Mouse (Mus musculus): ENCODE results near the gene Tas1r1. TPM values are rescaled to one million over a fixed set of nuclear protein-coding genes. Genes with fewer than 3 reads are reported as not detected.

The Tas1r1 gene
- under 1 TPM; 0.52 to 0.91 TPM for total RNA-seq (2021)
- long read RNA-seq, experiment 1, partial matches to known transcripts: 0 of 3 reads
- long read RNA-seq, experiment 1, other reads (novel, unspliced or antisense): 0 of 3 reads
- long read RNA-seq, experiment 2: 0 reads

GRCm38 (mm10) chr4:152038225-152038984 is at the start of gene Tas1r1:
Gene Tas1r1 (minus strand): TSS chr4:152038568.
- peak; percentile 53 for DNase-seq (ENCODE audit: low spot score)

- no peak for DNase-seq (ENCODE audit: low spot score)
Measured at GRCm38 (mm10) chr4:152088133-152088532, 49.8 kb upstream of the Tas1r1 start.

- no peak for DNase-seq (ENCODE audit: low spot score)
Measured at GRCm38 (mm10) chr4:152087211-152088081, 49.1 kb upstream of the Tas1r1 start.

GRCm38 (mm10) chr4:152086505-152087210 is 48.3 kb upstream of the Tas1r1 start:
- peak; percentile 32 for DNase-seq (ENCODE audit: low spot score)

- no peak for DNase-seq (ENCODE audit: low spot score)
Measured at GRCm38 (mm10) chr4:152084616-152085015, 46.2 kb upstream of the Tas1r1 start.

- peak; percentile 45 for DNase-seq (ENCODE audit: low spot score)
Measured at GRCm38 (mm10) chr4:152083611-152084220, 45.3 kb upstream of the Tas1r1 start.

- DNase-seq (ENCODE audit: low spot score): no peak
Measured at GRCm38 (mm10) chr4:152079931-152080330, 41.6 kb upstream of the Tas1r1 start.

- no peak for DNase-seq (ENCODE audit: low spot score)
Measured at GRCm38 (mm10) chr4:152079261-152079660, 40.9 kb upstream of the Tas1r1 start.

GRCm38 (mm10) chr4:152078105-152078530 is 39.8 kb upstream of the Tas1r1 start:
- DNase-seq (ENCODE audit: low spot score): peak; percentile 30

GRCm38 (mm10) chr4:152077191-152077590 is 38.8 kb upstream of the Tas1r1 start:
- no peak for DNase-seq (ENCODE audit: low spot score)

GRCm38 (mm10) chr4:152074548-152074947 is 36.2 kb upstream of the Tas1r1 start:
- DNase-seq (ENCODE audit: low spot score): no peak

GRCm38 (mm10) chr4:152073715-152074114 is 35.3 kb upstream of the Tas1r1 start:
- no peak for DNase-seq (ENCODE audit: low spot score)

- DNase-seq (ENCODE audit: low spot score): no peak
Measured at GRCm38 (mm10) chr4:152072655-152073054, 34.3 kb upstream of the Tas1r1 start.

- peak; percentile 56 for DNase-seq (ENCODE audit: low spot score)
Measured at GRCm38 (mm10) chr4:152072121-152072601, 33.8 kb upstream of the Tas1r1 start, which contains the start of gene Plekhg5. Gene Plekhg5 (plus strand): TSS chr4:152072498.

GRCm38 (mm10) chr4:152070494-152071396 is 32.4 kb upstream of the Tas1r1 start:
- DNase-seq (ENCODE audit: low spot score): no peak

GRCm38 (mm10) chr4:152069245-152069644 is 30.9 kb upstream of the Tas1r1 start:
- DNase-seq (ENCODE audit: low spot score): no peak

GRCm38 (mm10) chr4:152068166-152068724 is 29.9 kb upstream of the Tas1r1 start:
- peak; percentile 59 for DNase-seq (ENCODE audit: low spot score)

- no peak for DNase-seq (ENCODE audit: low spot score)
Measured at GRCm38 (mm10) chr4:152067280-152067679, 28.9 kb upstream of the Tas1r1 start.

- DNase-seq (ENCODE audit: low spot score): peak; percentile 84
Measured at GRCm38 (mm10) chr4:152062390-152063110, 24.2 kb upstream of the Tas1r1 start.

Data from gastrocnemius, adult 18-20 months (tissue).